Comparison of ENCODE assay signal across 8 mouse cellular contexts in the genomic region with DNA sequence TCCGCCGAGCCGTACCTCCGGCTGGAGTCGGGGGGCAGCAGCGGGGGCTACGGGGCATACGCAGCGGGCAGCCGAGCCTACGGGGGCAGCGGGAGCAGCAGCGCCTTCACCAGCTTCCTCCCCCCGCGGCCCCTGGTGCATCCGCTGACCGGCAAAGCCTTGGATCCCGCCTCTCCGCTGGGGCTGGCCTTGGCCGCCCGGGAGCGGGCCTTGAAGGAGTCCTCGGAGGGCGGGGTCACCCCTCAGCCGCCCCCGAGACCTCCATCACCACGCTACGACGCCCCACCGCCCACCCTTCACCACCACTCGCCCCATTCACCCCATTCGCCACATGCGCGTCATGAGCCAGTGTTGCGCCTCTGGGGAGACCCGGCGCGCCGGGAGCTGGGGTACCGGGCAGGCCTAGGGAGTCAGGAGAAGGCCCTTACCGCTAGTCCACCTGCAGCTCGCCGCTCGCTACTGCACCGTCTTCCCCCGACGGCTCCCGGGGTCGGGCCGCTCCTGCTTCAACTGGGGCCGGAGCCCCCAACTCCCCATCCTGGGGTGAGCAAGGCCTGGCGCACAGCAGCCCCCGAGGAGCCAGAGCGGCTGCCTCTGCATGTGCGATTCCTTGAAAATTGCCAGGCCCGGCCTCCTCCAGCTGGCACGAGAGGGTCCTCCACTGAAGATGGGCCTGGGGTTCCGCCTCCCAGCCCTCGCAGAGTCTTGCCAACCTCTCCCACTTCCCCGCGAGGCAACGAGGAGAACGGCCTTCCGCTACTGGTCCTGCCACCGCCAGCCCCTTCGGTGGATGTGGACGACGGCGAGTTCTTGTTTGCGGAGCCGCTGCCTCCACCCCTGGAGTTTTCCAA. TPM values are rescaled to one million over a fixed set of nuclear protein-coding genes. Genes with fewer than 3 reads are reported as not detected.
DNase-seq lines count a peak whose midpoint lies in the region; ATAC-seq lines count a peak whose summit lies in the region.

No protein-coding gene starts in this region.

- peak overlapping the region; percentile 29 for H3K4me2 ChIP-seq in heart, embryonic 15.5 days
- H3K4me2 ChIP-seq in embryonic facial prominence, embryonic 11.5 days (ENCODE audit: low read depth, low read length) = peak overlapping the region; percentile 23

- DNase-seq in heart, postnatal 10 days = no peak
- DNase-seq in B cell, adult 2 months = peak; percentile 24 to 34
- no peak for DNase-seq in embryonic facial prominence, embryonic 11.5 days (ENCODE audit: low spot score)
- DNase-seq in limb, embryonic 10.5 days (ENCODE audit: low spot score) = peak; percentile 50
- DNase-seq in adipocyte (ENCODE audit: low spot score) = no peak
- no peak for DNase-seq in layer of hippocampus, adult 11-12 months (ENCODE audit: low spot score)

- 2% methylated on average over 68 of the region's 71 CpGs for WGBS in heart, embryonic 15.5 days
- 2% methylated on average over 66 of the region's 71 CpGs for WGBS in embryonic facial prominence, embryonic 11.5 days
- 3% methylated on average over 71 of the region's 71 CpGs for WGBS in limb, embryonic 10.5 days

- H3K9ac ChIP-seq in heart, embryonic 15.5 days = peak overlapping the region; percentile 17; the same call in 1 of the 2 replicates
- no peak overlapping the region for H3K9ac ChIP-seq in embryonic facial prominence, embryonic 11.5 days (replicated peaks; ENCODE audit: low read length)

- no peaks in the 10 kb centered on the region for H3K9me3 ChIP-seq in heart, embryonic 15.5 days (replicated peaks)
- H3K9me3 ChIP-seq in embryonic facial prominence, embryonic 11.5 days (replicated peaks; ENCODE audit: control insufficient read depth, low read length) = no peaks in the 10 kb centered on the region
- H3K9me3 ChIP-seq in limb, embryonic 10.5 days (replicated peaks) = no peaks in the 10 kb centered on the region

- intact Hi-C loops in heart, postnatal 10 days (cut with DNase I) = loop anchor here (5.0 kb wide), 1 partner anchor 51 kb away; no protein-coding TSS in a partner anchor

- H3K4me3 ChIP-seq in heart, embryonic 15.5 days = peak overlapping the region; percentile 25
- H3K4me3 ChIP-seq in embryonic facial prominence, embryonic 11.5 days (ENCODE audit: low read depth, low read length) = peak overlapping the region; percentile 21
- peak overlapping the region; percentile 34 for H3K4me3 ChIP-seq in limb, embryonic 10.5 days

- H3K36me3 ChIP-seq in heart, embryonic 15.5 days = no peaks in the 10 kb centered on the region
- H3K36me3 ChIP-seq in embryonic facial prominence, embryonic 11.5 days (replicated peaks; ENCODE audit: control insufficient read depth, insufficient read depth, low read depth, low read length) = no peaks in the 10 kb centered on the region
- no peaks in the 10 kb centered on the region for H3K36me3 ChIP-seq in limb, embryonic 10.5 days

- no peak for ATAC-seq in heart, embryonic 15.5 days (replicated peaks; ENCODE audit: insufficient number of reproducible peaks, insufficient read depth, low FRiP score, low read depth)
- no peak for ATAC-seq in embryonic facial prominence, embryonic 11.5 days (replicated peaks; ENCODE audit: insufficient number of reproducible peaks, low FRiP score, low TSS enrichment, low read depth)
- no peak for ATAC-seq in granulocyte monocyte progenitor cell, adult 5-6 weeks (replicated peaks; ENCODE audit: poor library complexity, severe bottlenecking)

- no peak overlapping the region for H3K27ac ChIP-seq in heart, embryonic 15.5 days
- no peak overlapping the region for H3K27ac ChIP-seq in embryonic facial prominence, embryonic 11.5 days (replicated peaks; ENCODE audit: low read depth, low read length)
- no peak overlapping the region for H3K27ac ChIP-seq in limb, embryonic 10.5 days

- peaks cover 43% of the 10 kb centered on the region for H3K4me1 ChIP-seq in heart, embryonic 15.5 days (replicated peaks)
- peaks cover 4% of the 10 kb centered on the region for H3K4me1 ChIP-seq in embryonic facial prominence, embryonic 11.5 days (ENCODE audit: control insufficient read depth, insufficient read depth, low read length)
- H3K4me1 ChIP-seq in limb, embryonic 10.5 days = peaks cover 54% of the 10 kb centered on the region

- peaks cover 99% of the 10 kb centered on the region for H3K27me3 ChIP-seq in heart, embryonic 15.5 days
- H3K27me3 ChIP-seq in embryonic facial prominence, embryonic 11.5 days (ENCODE audit: control insufficient read depth, insufficient read depth, low read length) = peaks cover 77% of the 10 kb centered on the region
- H3K27me3 ChIP-seq in limb, embryonic 10.5 days (ENCODE audit: low read depth, poor library complexity, severe bottlenecking) = peaks cover 100% of the 10 kb centered on the region

RNA-seq across cellular contexts. Expression of a gene that starts 30.9 kb away (rescaled TPM):
- 0.71 and 0.82 TPM in 2 replicates for polyA plus RNA-seq in heart, embryonic 15.5 days (2015; fragmentation: Nextera tagmentation; extraction: Ambion mirVana)
- total RNA-seq in heart, postnatal 10 days (2021) = 1 to 10 TPM in 1 of 2 experiments, under 1 TPM in 1; 0.74 to 1.3 TPM
- 1.4 and 1.9 TPM in 2 replicates for polyA plus RNA-seq in embryonic facial prominence, embryonic 11.5 days (2014; fragmentation: Nextera tagmentation; extraction: Ambion mirVana)
- 1.1 and 1.9 TPM in 2 replicates for polyA plus RNA-seq in limb, embryonic 10.5 days (2016; fragmentation: Nextera tagmentation; extraction: Ambion mirVana)
- total RNA-seq in granulocyte monocyte progenitor cell, adult 5-6 weeks (2014; fragmentation: Nextera tagmentation) = 1.1 TPM in 1 of 2 replicates, not detected in the other
- 0.15 TPM in 1 of 2 replicates, not detected in the other for total RNA-seq in granulocyte monocyte progenitor cell, adult 5-6 weeks (2017)

RNA-seq across cellular contexts. Expression of a gene that starts 32.6 kb away (rescaled TPM):
- 0.13 and 0.47 TPM in 2 replicates for polyA plus RNA-seq in heart, embryonic 15.5 days (2015; fragmentation: Nextera tagmentation; extraction: Ambion mirVana)
- total RNA-seq in heart, postnatal 10 days (2021) = under 1 TPM in 1 of 2 experiments, not detected in 1; 0.40 TPM
- 0.99 and 1.4 TPM in 2 replicates for polyA plus RNA-seq in embryonic facial prominence, embryonic 11.5 days (2014; fragmentation: Nextera tagmentation; extraction: Ambion mirVana)
- 0.50 and 0.68 TPM in 2 replicates for polyA plus RNA-seq in limb, embryonic 10.5 days (2016; fragmentation: Nextera tagmentation; extraction: Ambion mirVana)
- total RNA-seq in granulocyte monocyte progenitor cell, adult 5-6 weeks (2014; fragmentation: Nextera tagmentation) = 4.1 TPM in 1 of 2 replicates, not detected in the other
- 1.8 and 2.4 TPM in 2 replicates for total RNA-seq in granulocyte monocyte progenitor cell, adult 5-6 weeks (2017)

RNA-seq across cellular contexts. Expression of a gene that starts 42.9 kb away (rescaled TPM):
- 0.58 and 0.74 TPM in 2 replicates for polyA plus RNA-seq in heart, embryonic 15.5 days (2015; fragmentation: Nextera tagmentation; extraction: Ambion mirVana)
- 1 to 10 TPM; 1.4 TPM for total RNA-seq in heart, postnatal 10 days (2021)
- polyA plus RNA-seq in embryonic facial prominence, embryonic 11.5 days (2014; fragmentation: Nextera tagmentation; extraction: Ambion mirVana) = 0.98 and 1.00 TPM in 2 replicates
- polyA plus RNA-seq in limb, embryonic 10.5 days (2016; fragmentation: Nextera tagmentation; extraction: Ambion mirVana) = 0.31 and 0.40 TPM in 2 replicates
- total RNA-seq in granulocyte monocyte progenitor cell, adult 5-6 weeks (2014; fragmentation: Nextera tagmentation) = not detected in 2 replicates
- total RNA-seq in granulocyte monocyte progenitor cell, adult 5-6 weeks (2017) = not detected in 2 replicates

RNA-seq across cellular contexts. Expression of a gene that starts 46.3 kb away (rescaled TPM):
- polyA plus RNA-seq in heart, embryonic 15.5 days (2015; fragmentation: Nextera tagmentation; extraction: Ambion mirVana) = 1.0 and 2.5 TPM in 2 replicates
- 1 to 10 TPM; 1.1 TPM for total RNA-seq in heart, postnatal 10 days (2021)
- 2.2 and 2.3 TPM in 2 replicates for polyA plus RNA-seq in embryonic facial prominence, embryonic 11.5 days (2014; fragmentation: Nextera tagmentation; extraction: Ambion mirVana)
- polyA plus RNA-seq in limb, embryonic 10.5 days (2016; fragmentation: Nextera tagmentation; extraction: Ambion mirVana) = 1.1 and 1.7 TPM in 2 replicates
- 2.5 and 3.7 TPM in 2 replicates for total RNA-seq in granulocyte monocyte progenitor cell, adult 5-6 weeks (2014; fragmentation: Nextera tagmentation)
- 4.4 and 4.8 TPM in 2 replicates for total RNA-seq in granulocyte monocyte progenitor cell, adult 5-6 weeks (2017)

Comparison
In these comparisons a context has a peak if more than half of its experiments do, and no peak if none do; other contexts are left out.
1. DNase-seq: peak in B cell, adult 2 months (2 of 2) and limb, embryonic 10.5 days (single experiment); none in heart, postnatal 10 days (0 of 2), embryonic facial prominence, embryonic 11.5 days (single experiment), adipocyte (single experiment) and layer of hippocampus, adult 11-12 months (single experiment).
2. Peak in every context shown above with its lines, with median percentiles within 50 percentile points of each other: H3K4me3 ChIP-seq.